Mouse (Mus musculus) heart, embryonic 15.5 days (tissue): Measurements from ENCODE around the gene Tiam2. TPM values are rescaled to one million over a fixed set of nuclear protein-coding genes. Genes with fewer than 3 reads are reported as not detected.

ENCODE experiments used
- ATAC-seq: fragments of 200-750 bp; cut with Nextera tagmentation; replicated peaks from 2 replicates; pipeline ENCODE4 v1.8.0; 2017; ENCODE audit warnings: low read depth, moderate TSS enrichment; ENCODE audit not compliant: insufficient number of reproducible peaks, insufficient read depth, low FRiP score
- H3K27ac ChIP-seq: fragments of 300-500 bp; sonication (generic); 2 replicates; pipeline ENCODE4 v1.5.1; 2015; ENCODE audit warnings: mild to moderate bottlenecking, inconsistent platforms
- H3K27me3 ChIP-seq: fragments of 300-500 bp; sonication (generic); 2 replicates; pipeline ENCODE4 v1.6.1; 2015; ENCODE audit warnings: inconsistent platforms
- H3K36me3 ChIP-seq: fragments of 300-500 bp; sonication (generic); 2 replicates; pipeline ENCODE4 v1.6.1; 2015; ENCODE audit warnings: mild to moderate bottlenecking, inconsistent platforms
- H3K4me1 ChIP-seq: fragments of 300-500 bp; sonication (generic); replicated peaks from 2 replicates; pipeline ENCODE4 v1.6.1; 2015; ENCODE audit warnings: inconsistent platforms
- H3K4me2 ChIP-seq: fragments of 300-500 bp; sonication (generic); 2 replicates; pipeline ENCODE4 v1.6.1; 2015; ENCODE audit warnings: inconsistent platforms, mild to moderate bottlenecking, moderate library complexity
- H3K4me3 ChIP-seq: fragments of 300-500 bp; sonication (generic); 2 replicates; pipeline ENCODE4 v1.5.1; 2015; ENCODE audit warnings: mild to moderate bottlenecking, inconsistent platforms
- H3K9ac ChIP-seq: fragments of 300-500 bp; sonication (generic); 2 replicates; pipeline ENCODE4 v1.6.1; 2015; ENCODE audit warnings: mild to moderate bottlenecking, inconsistent platforms
- H3K9me3 ChIP-seq: fragments of 300-500 bp; sonication (generic); replicated peaks from 2 replicates; pipeline ENCODE4 v1.6.1; 2016; ENCODE audit warnings: inconsistent platforms
- WGBS: fragments of 180-500 bp; shearing (Covaris S2); methylation state at CpG from one replicate; pipeline ENCODE4 v1.1.7; 2015; ENCODE audit warnings: mixed read lengths; 5-methylcytosine and 5-hydroxymethylcytosine counted together
- polyA plus RNA-seq: library from polyadenylated mRNA; unstranded; fragments of >200 nt; fragmentation: Nextera tagmentation; extraction: Ambion mirVana; gene quantifications from 2 replicates; pipeline ENCODE4 v1.2.1, GENCODE M21; 2015

Gene Tiam2
- polyA plus RNA-seq, 1 experiment from 2014 or later = 3.8 TPM

- no peak for ATAC-seq
- WGBS = 69% methylated on average over 2 of the region's 2 CpGs
Measured at GRCm38 (mm10) chr17:3363216-3363615, 36.8 kb downstream of the Tiam2 start.

GRCm38 (mm10) chr17:3366741-3367140 is 40.4 kb downstream of the Tiam2 start:
- Histone ChIP-seq H3K27me3 (no peaks in the 10 kb centered on the region), H3K9ac (no peak overlapping the region), H3K4me3 (no peak overlapping the region), H3K4me1 (no peaks in the 10 kb centered on the region), H3K27ac (no peak overlapping the region), H3K9me3 (no peaks in the 10 kb centered on the region), H3K36me3 (no peaks in the 10 kb centered on the region), H3K4me2 (no peak overlapping the region)
- ATAC-seq = no peak
- WGBS = 85% methylated on average over 3 of the region's 3 CpGs

More at GRCm38 (mm10) chr17:3363216-3363615, 36.8 kb downstream of the Tiam2 start:
- no peaks in the 10 kb centered on the region for H3K27me3 ChIP-seq
- H3K4me2 ChIP-seq = no peak overlapping the region
- H3K4me3 ChIP-seq = no peak overlapping the region
- no peaks in the 10 kb centered on the region for H3K4me1 ChIP-seq
- H3K36me3 ChIP-seq = no peaks in the 10 kb centered on the region
- H3K9me3 ChIP-seq = no peaks in the 10 kb centered on the region
- H3K27ac ChIP-seq = no peak overlapping the region
- no peak overlapping the region for H3K9ac ChIP-seq

- no peaks in the 10 kb centered on the region for H3K4me1 ChIP-seq
- H3K36me3 ChIP-seq = no peaks in the 10 kb centered on the region
- no peak overlapping the region for H3K4me3 ChIP-seq
- no peaks in the 10 kb centered on the region for H3K27me3 ChIP-seq
- H3K4me2 ChIP-seq = no peak overlapping the region
- no peak for ATAC-seq
- H3K9me3 ChIP-seq = no peaks in the 10 kb centered on the region
- no peak overlapping the region for H3K27ac ChIP-seq
- no peak overlapping the region for H3K9ac ChIP-seq
- WGBS = 67% methylated on average over 1 of the region's 1 CpGs
Measured at GRCm38 (mm10) chr17:3368386-3368785, 42.0 kb downstream of the Tiam2 start.

DNA sequence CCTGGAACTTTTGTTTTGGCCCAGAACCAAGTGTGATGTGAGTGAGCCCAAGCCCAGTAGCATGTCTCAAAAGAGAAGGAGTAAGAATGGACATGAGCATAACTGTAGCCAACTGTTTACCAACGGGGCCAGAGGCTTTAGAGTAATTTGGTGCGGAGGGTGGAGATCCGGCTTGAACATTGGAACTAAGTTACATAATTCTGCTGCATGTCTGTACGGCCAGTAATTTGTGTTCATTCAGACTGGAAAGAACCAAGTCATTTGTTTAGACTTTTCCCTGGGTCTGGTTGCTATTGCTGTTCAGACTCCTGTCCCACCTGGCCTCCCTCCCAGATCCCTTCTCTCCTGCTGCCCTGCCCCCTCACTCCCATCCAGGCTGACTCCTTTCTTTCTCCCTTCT is 43.3 kb downstream of the Tiam2 start:
- H3K4me1 ChIP-seq = no peaks in the 10 kb centered on the region
- no peak overlapping the region for H3K9ac ChIP-seq
- H3K27ac ChIP-seq = no peak overlapping the region
- H3K36me3 ChIP-seq = no peaks in the 10 kb centered on the region
- no peak for ATAC-seq
- no peak overlapping the region for H3K4me2 ChIP-seq
- H3K4me3 ChIP-seq = no peak overlapping the region
- 74% methylated on average over 4 of the region's 4 CpGs for WGBS
- H3K9me3 ChIP-seq = no peaks in the 10 kb centered on the region
- H3K27me3 ChIP-seq = no peaks in the 10 kb centered on the region

DNA sequence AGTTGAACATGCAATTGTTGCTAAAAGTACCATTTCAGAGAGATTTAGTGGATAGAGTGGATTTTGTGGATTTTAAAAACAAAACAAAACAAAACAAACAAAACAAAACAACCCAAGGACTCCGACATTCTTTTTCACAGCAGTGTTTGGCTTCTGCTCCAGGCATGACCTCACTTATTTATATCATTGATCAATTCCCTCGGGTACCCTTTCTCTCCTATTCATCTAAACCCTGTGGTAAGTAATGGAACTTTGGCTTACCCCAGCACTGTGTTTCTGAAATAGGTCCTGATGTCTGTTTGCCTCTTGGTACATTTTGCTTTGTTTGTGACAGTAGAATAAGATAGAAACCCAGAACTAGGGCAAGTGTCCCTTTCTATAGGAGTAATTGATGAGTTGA is 52.2 kb downstream of the Tiam2 start:
- H3K4me1 ChIP-seq = peaks cover 4% of the 10 kb centered on the region; the same call in 1 of the 2 replicates
- no peak overlapping the region for H3K4me3 ChIP-seq
- no peak overlapping the region for H3K9ac ChIP-seq
- H3K36me3 ChIP-seq = no peaks in the 10 kb centered on the region
- no peak overlapping the region for H3K27ac ChIP-seq
- H3K9me3 ChIP-seq = no peaks in the 10 kb centered on the region
- ATAC-seq = no peak
- no peak overlapping the region for H3K4me2 ChIP-seq
- WGBS = 44% methylated on average over 2 of the region's 2 CpGs
- no peaks in the 10 kb centered on the region for H3K27me3 ChIP-seq

- no peak for ATAC-seq
Measured at GRCm38 (mm10) chr17:3379753-3380588, 53.6 kb downstream of the Tiam2 start.

GRCm38 (mm10) chr17:3385391-3385790 is 59.0 kb downstream of the Tiam2 start:
- no peak overlapping the region for H3K4me2 ChIP-seq
- H3K4me3 ChIP-seq = no peak overlapping the region
- H3K27me3 ChIP-seq = no peaks in the 10 kb centered on the region
- peaks cover 1% of the 10 kb centered on the region; the same call in 1 of the 2 replicates for H3K4me1 ChIP-seq
- H3K36me3 ChIP-seq = no peaks in the 10 kb centered on the region
- ATAC-seq = no peak
- no peak overlapping the region for H3K9ac ChIP-seq
- no peak overlapping the region for H3K27ac ChIP-seq
- WGBS = 29% methylated on average over 1 of the region's 1 CpGs
- H3K9me3 ChIP-seq = no peaks in the 10 kb centered on the region

More at GRCm38 (mm10) chr17:3379753-3380588, 53.6 kb downstream of the Tiam2 start:
- H3K36me3 ChIP-seq = no peaks in the 10 kb centered on the region
- peaks cover 4% of the 10 kb centered on the region; the same call in 1 of the 2 replicates for H3K4me1 ChIP-seq
- no peaks in the 10 kb centered on the region for H3K27me3 ChIP-seq
- no peak overlapping the region for H3K4me2 ChIP-seq
- no peak overlapping the region for H3K27ac ChIP-seq
- WGBS = 22% methylated on average over 9 of the region's 13 CpGs
- no peak overlapping the region for H3K9ac ChIP-seq
- H3K4me3 ChIP-seq = no peak overlapping the region
- H3K9me3 ChIP-seq = no peaks in the 10 kb centered on the region

DNA sequence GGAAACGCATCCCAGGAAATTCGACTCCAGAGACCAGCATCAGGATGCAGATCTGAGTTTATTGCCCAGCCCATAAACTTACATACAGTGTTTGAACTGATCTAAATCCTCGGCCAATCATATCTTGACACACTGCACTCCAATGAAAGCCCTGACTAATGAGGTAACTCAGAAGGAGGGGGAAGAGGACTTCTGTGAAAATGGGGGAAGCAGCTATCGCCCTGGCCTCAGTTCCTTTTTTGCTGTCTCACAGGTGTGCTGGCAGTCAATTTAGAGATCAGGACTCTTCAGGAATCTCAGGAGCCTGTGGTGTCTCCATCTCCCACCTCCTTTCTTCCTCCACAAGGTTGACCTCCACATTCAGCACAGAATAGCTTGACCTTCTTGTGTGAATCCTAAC is 61.4 kb downstream of the Tiam2 start:
- Histone ChIP-seq H3K4me2 (no peak overlapping the region), H3K27me3 (no peaks in the 10 kb centered on the region), H3K36me3 (no peaks in the 10 kb centered on the region), H3K9ac (no peak overlapping the region), H3K9me3 (no peaks in the 10 kb centered on the region), H3K27ac (no peak overlapping the region), H3K4me1 (no peaks in the 10 kb centered on the region), H3K4me3 (no peak overlapping the region)
- 63% methylated on average over 4 of the region's 4 CpGs for WGBS
- no peak for ATAC-seq

DNA sequence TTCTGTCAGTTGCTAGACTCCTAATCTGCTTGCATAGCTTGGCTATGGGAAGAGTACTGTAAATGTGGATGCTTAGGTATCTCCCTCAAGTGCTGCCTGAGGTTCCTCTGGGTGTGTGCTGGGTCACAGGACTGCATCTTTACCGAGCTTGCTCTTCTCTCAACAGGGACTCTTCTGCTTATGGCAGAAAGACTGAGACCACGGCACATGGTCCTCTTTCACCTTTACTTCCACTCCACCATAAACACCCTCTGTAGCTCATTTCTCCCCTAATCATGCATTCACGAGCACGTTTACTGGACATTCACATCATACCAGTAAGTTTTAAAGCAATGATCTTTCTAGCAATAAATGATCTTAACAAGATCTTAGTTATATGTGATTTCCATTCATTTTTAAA is 63.4 kb downstream of the Tiam2 start:
- ATAC-seq = no peak
- Histone ChIP-seq H3K9me3 (no peaks in the 10 kb centered on the region), H3K4me2 (no peak overlapping the region), H3K36me3 (no peaks in the 10 kb centered on the region), H3K27me3 (no peaks in the 10 kb centered on the region), H3K4me3 (no peak overlapping the region), H3K27ac (no peak overlapping the region), H3K9ac (no peak overlapping the region), H3K4me1 (no peaks in the 10 kb centered on the region)
- 69% methylated on average over 4 of the region's 4 CpGs for WGBS

DNA sequence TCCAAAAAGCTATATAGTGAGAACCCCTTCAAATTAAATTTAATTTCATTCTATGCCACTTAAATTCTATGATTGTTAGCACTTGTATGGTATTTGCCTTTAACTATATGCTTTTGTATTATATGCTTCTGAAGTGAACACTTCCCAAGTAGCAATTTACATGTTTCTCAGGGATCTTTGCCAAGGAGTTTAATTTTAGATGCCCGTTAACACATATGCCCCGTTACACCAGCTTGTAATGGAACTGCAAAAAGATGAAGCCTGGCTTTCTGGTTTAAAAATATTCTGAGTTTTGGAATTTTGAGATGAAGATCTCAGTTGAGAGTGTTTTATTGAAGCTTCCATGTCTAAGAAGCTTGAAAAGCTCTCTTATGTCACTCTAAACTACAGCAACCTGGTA is 67.6 kb downstream of the Tiam2 start:
- H3K9me3 ChIP-seq = no peaks in the 10 kb centered on the region
- H3K9ac ChIP-seq = no peak overlapping the region
- ATAC-seq = no peak
- no peak overlapping the region for H3K4me2 ChIP-seq
- WGBS = 67% methylated on average over 2 of the region's 2 CpGs
- H3K27ac ChIP-seq = no peak overlapping the region
- H3K4me3 ChIP-seq = no peak overlapping the region
- peaks cover 9% of the 10 kb centered on the region; the same call in 1 of the 2 replicates for H3K4me1 ChIP-seq
- no peaks in the 10 kb centered on the region for H3K27me3 ChIP-seq
- no peaks in the 10 kb centered on the region for H3K36me3 ChIP-seq

- Histone ChIP-seq H3K4me3 (no peak overlapping the region), H3K36me3 (no peaks in the 10 kb centered on the region), H3K9me3 (no peaks in the 10 kb centered on the region), H3K9ac (no peak overlapping the region), H3K4me2 (no peak overlapping the region), H3K27ac (no peak overlapping the region), H3K4me1 (peaks cover 9% of the 10 kb centered on the region; the same call in 1 of the 2 replicates), H3K27me3 (no peaks in the 10 kb centered on the region)
- no peak for ATAC-seq
- WGBS = 78% methylated on average over 2 of the region's 2 CpGs
Measured at GRCm38 (mm10) chr17:3394985-3395384, 68.6 kb downstream of the Tiam2 start.

- Histone ChIP-seq H3K4me3 (peak overlapping the region; percentile 19; the same call in 1 of the 2 replicates), H3K27ac (no peak overlapping the region), H3K9me3 (no peaks in the 10 kb centered on the region), H3K4me1 (peaks cover 9% of the 10 kb centered on the region; the same call in 1 of the 2 replicates), H3K27me3 (no peaks in the 10 kb centered on the region), H3K4me2 (peak overlapping the region; percentile 41), H3K9ac (no peak overlapping the region), H3K36me3 (no peaks in the 10 kb centered on the region)
- 59% methylated on average over 12 of the region's 12 CpGs for WGBS
- ATAC-seq = no peak
Measured at GRCm38 (mm10) chr17:3396881-3397281, 70.5 kb downstream of the Tiam2 start.
